Mouse (Mus musculus): ENCODE measurements at regions not wholly inside any gene's neighbourhood (a gene's known extent, or its start where the extent isn't known, plus 50 kb on each side); places are given as distances from the start of the nearest gene placed in this dataset.

DNA sequence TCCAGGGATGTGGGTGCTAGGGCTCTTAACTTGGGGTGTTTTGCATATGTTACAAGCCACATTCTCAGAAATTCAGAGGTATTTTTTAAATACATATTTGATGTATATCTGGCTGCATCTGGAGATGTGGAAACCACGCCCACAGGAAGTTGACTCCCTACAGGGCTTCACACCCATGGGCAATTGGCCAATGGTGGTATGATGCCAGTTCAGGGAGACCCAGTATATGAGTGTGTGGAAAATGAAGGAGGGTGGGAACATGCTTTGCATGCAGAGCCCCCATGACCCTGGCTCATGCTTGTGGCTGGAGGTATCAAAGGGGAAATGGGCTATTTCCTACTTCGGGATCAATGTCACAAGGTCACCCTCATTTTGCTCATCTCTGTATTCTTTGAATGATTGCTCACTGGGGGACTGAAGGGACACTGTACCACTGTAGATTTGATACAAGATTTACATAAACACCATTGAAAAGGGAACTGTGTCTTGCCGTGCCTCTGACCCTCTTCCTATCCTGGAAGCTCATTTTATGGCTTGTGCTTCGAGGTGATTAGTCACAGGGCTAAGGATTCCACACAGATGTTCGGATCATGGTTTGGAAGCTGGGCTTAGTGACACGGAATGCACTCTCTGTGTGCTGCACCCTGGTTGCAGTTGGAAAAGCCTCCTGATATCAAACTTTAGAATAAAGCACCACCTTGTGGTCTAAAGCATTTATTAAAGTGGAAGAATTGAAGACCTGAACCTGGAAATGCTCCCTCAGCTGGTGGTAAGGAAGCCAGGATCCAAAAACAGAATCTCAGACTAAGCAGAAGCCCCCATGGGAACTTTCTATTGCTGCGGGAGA lies 56.8 kb upstream of the Edn1 start:
- no peak overlapping the region for H3K4me3 ChIP-seq (ENCODE audit: insufficient read depth in 1 of 2, low read depth in 2 of 2, low read length in 2 of 2)
- no peak overlapping the region for H3K9ac ChIP-seq (replicated peaks)
- no peak overlapping the region for H3K4me2 ChIP-seq (ENCODE audit: low read depth)
- no peaks in the 10 kb centered on the region for H3K36me3 ChIP-seq (replicated peaks; ENCODE audit: control insufficient read depth, insufficient read depth, low read depth)
- no peak for TF ChIP-seq EP300 (IDR thresholded peaks at IDR 0.05; ENCODE audit: low read depth)
- TF ChIP-seq CTCF (IDR thresholded peaks at IDR 0.05; ENCODE audit: low read depth) = peak; percentile 33
- DNase-seq (ENCODE audit: low read depth in 3 of 3, low spot score in 3 of 3) (no peak), ATAC-seq (ENCODE audit: insufficient read depth) (no peak)
- H3K4me1 ChIP-seq (replicated peaks; ENCODE audit: control insufficient read depth in 2 of 2, insufficient read depth in 2 of 2, low read length in 1 of 2) = 0 out of 4 replicates have a peak, but pooled peaks cover 0 to 3% of the 10 kb centered on the region in 2 experiments
- 44% methylated on average over 7 of the region's 7 CpGs for WGBS (ENCODE audit: insufficient replicate concordance)
- no peaks in the 10 kb centered on the region for H3K9me3 ChIP-seq (ENCODE audit: control insufficient read depth, low read length)
- no peak overlapping the region for H3K27ac ChIP-seq
- no peaks in the 10 kb centered on the region for H3K27me3 ChIP-seq (ENCODE audit: control insufficient read depth, insufficient read depth, low read length)

- Histone ChIP-seq H3K9ac (replicated peaks) (no peak overlapping the region), H3K27me3 (ENCODE audit: control insufficient read depth, insufficient read depth, low read length) (no peaks in the 10 kb centered on the region), H3K9me3 (ENCODE audit: control insufficient read depth, low read length) (no peaks in the 10 kb centered on the region), H3K4me3 (ENCODE audit: insufficient read depth in 1 of 2, low read depth in 2 of 2, low read length in 2 of 2) (no peak overlapping the region), H3K27ac (no peak overlapping the region), H3K4me2 (ENCODE audit: low read depth) (no peak overlapping the region), H3K4me1 (replicated peaks; ENCODE audit: control insufficient read depth in 2 of 2, insufficient read depth in 2 of 2, low read length in 1 of 2) (0 out of 4 replicates have a peak, but pooled peaks cover 0 to 3% of the 10 kb centered on the region in 2 experiments), H3K36me3 (replicated peaks; ENCODE audit: control insufficient read depth, insufficient read depth, low read depth) (no peaks in the 10 kb centered on the region)
- no peak for TF ChIP-seq CTCF (IDR thresholded peaks at IDR 0.05; ENCODE audit: low read depth)
- TF ChIP-seq EP300 (IDR thresholded peaks at IDR 0.05; ENCODE audit: low read depth) = no peak
- DNase-seq (ENCODE audit: low read depth in 3 of 3, low spot score in 3 of 3) (no peak), ATAC-seq (ENCODE audit: insufficient read depth) (no peak)
- WGBS (ENCODE audit: insufficient replicate concordance) = 25% methylated on average over 11 of the region's 11 CpGs
Measured at GRCm38 (mm10) chr13:42245753-42246409, 55.4 kb upstream of the Edn1 start.

All from liver, embryonic 14.5 days (tissue).